Mouse (Mus musculus) adrenal gland, postnatal 25 days (tissue): ENCODE results near the gene Pink1. TPM values are rescaled to one million over a fixed set of nuclear protein-coding genes. Genes with fewer than 3 reads are reported as not detected.
A peak's percentile ranks its signal among the peaks of the same experiment; 100 is the strongest.
"Not testable (repeated sequence)": the region's sequence is repeated elsewhere in the genome, so short reads cannot be mapped to it uniquely, and the experiment has no call there.

ENCODE experiments used
- DNase-seq: peaks from one replicate; pipeline ENCODE4 v3.0.0; 2021; ENCODE audit warnings: mixed read lengths
- total RNA-seq: library from RNA; stranded (reverse); gene quantifications from 2 replicates; pipeline ENCODE4 v1.2.3, GENCODE M21; 2021

Gene Pink1
- total RNA-seq, 1 experiment from 2014 or later: 201 TPM

DNA sequence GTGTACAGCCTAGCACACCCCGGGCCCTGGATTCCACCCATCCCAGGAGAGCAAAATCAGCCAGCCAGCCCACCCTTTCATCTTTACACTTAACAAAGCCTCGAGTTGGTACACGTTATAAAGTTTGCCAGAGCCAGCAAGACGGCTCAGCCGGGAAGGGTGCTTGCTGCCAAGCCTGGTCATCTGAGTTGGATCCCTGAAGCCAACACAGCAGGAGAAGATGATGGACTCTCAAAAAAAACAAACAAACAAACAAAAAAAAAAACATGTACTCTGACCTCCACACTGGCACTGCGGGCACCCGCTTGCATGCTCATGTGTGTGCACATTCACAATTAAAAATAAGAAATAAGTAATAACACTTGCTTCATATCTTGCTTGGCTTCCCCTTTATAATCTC lies 15.9 kb upstream of the Pink1 start:
- DNase-seq: no peak

DNA sequence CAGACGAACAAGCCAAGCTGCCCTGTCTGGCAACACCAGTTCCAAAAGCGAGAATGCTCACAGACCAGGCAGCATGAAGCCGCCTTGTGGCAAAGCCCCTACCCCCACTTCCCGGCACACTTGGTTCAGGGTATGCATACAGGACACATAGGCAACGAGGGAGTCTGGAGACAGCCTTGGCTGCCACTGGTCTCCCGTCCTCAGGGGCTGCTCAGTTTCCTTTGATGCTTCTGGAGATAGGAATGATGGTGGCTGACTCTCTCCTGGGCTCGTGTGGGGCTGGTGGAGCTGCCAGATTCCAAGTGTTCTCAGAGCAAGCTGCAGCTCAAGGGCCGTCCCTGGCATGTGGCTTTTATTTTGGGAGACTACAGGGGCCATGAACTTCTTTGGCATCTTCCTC lies 15.3 kb upstream of the Pink1 start:
- no peak for DNase-seq

DNA sequence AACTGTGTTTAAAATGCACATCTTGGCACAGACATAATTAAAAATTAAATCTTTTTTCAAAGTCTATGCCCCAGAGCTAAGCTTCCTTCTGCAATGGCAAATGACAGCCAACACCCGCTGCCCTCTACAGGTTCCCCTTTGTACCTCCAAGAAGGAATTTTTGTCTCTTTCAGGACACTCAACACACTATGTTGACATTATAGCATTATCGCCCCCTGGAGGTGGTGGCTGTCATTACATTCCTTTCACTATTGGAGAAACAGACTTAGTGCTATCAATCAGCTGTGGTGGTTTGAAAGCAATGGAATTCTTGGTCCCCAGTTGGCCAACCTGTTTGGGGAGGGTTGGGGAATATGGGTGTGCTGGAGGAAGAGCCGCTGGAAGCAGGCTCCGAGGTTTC lies 13.9 kb upstream of the Pink1 start:
- peak; percentile 47 for DNase-seq

DNA sequence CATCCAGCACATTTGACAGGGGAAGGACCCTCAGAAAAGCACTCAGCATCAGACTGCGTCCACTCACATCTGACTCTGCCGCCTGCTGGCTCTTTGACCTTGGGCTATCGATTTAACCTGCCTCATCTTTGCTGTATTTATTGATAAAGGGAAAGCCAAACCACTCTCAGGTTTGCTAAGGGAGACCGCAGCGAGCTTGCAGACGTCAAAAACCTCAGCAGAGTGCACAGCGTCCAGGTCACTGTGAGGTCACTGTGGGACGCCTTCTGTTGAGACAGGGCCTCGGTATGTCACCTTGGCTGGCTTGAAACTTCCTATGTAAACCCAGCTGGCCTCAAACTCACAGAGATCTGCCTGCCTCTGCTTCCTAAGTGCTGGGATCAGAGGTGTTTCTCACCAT lies 11.2 kb upstream of the Pink1 start:
- DNase-seq: no peak

DNA sequence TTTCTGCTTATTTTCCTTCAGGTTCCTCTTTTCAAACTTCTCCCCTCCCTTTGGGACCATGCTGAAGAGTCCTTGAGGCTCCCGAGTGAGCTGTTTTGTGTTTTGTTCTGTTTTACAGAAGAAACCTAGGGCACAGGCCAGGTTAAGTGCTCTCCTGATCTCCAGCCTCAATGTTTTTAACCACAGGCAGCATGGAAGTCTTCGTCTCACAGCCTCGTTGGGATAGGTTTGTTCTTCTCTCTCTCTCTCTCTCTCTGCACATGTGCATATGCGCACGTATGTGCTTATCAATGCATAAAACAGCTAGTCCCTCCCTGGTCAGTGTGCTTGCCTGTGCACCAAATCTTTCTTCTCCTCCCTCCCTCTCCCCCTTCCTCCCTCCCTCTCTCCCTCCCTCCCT lies 10.8 kb upstream of the Pink1 start:
- no peak for DNase-seq

DNA sequence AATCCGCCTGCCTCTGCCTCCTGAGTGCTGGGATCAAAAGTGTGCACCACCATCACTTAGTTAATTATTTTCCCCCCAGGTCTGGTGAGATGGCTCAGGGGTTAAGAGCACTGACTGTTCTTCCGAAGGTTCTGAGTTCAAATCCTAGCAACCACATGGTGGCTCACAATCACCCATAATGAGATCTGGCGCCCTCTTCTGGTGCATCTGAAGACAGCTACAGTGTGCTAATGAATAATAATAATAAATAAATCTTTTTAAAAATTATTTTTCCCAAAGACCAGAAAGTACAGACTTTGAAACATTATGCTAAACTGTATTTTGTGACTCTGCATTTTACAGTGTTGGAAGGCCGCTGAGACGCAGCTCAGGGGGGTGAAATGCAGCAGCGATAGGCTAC lies 9.5 kb upstream of the Pink1 start:
- no peak for DNase-seq

DNA sequence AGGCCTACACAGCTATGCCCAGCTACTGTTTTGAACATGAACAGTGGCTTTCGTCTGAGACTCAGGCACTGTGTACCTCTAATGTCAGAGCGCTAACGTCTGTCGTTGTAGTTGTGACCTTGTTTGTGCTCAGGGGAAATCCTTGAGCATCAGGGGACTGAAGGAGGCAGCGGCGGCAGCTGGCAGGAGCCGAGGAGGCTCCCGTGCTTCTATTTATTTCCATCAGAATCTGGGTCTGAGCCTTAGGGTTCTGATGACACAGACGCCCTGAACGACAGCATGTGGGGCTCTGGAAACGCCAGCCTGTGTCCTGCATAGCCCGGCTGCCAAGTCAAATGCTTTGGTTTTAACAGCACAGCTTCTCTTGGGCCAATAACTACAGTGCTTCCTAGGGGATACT lies 8.9 kb upstream of the Pink1 start:
- DNase-seq: no peak

DNA sequence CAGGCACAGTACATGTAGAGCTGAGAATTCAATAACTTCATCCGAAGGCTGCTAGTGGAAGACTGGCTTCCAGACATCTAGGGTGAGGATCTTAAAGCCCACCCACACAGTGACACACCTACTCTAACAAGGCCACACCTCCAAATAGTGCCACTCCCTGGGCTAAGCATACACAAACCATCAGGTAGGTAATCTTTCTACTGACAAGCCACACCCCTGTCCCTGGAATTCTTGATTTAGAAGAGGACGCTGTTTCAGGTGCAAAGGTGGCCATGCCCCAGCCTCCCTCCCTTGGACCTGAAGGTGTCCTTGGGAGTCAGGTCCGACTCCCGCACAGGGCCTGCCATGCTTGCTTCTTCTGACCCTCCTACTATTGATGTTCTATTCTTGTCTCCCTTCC lies 7.0 kb upstream of the Pink1 start:
- no peak for DNase-seq

DNA sequence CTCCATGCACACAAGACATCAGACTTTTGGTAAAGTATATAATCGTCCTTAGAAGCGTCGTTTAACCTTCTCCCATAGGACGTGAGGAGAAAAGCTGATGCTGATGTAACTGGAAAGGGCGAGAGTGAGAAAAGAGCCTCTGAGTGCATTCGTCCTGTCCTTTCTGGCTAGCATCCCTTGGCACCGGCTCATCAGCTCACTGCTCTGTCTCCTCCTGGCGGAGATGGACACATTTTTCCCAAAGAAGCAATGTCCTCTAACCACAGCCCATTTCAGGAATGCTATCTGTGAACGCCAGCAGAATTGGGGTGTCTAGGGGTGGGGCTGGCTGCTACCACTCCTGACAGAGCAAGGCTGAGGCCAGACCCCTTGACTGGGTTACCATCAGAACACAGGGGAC lies 5.5 kb upstream of the Pink1 start:
- no peak for DNase-seq

DNA sequence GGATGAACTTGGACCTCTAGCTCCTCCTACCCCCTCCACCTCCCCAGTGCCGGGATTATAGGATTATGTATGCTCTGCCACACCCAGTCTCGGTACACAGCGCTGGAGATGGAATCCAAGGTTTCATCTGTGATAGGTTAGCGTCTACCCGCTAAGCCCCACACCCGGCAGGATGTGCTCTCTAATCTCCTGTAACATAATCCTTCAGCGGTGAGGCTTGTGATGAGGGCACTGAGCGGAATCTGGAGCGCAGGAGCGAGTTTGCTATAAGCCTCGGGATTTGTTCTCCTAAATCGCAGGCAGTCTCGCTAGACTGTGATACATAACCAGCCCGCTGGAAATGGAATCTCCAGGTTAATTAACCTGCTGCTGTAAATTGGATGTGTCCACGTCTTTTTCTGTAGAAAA lies 4.2 kb upstream of the Pink1 start:
- no peak for DNase-seq

DNA sequence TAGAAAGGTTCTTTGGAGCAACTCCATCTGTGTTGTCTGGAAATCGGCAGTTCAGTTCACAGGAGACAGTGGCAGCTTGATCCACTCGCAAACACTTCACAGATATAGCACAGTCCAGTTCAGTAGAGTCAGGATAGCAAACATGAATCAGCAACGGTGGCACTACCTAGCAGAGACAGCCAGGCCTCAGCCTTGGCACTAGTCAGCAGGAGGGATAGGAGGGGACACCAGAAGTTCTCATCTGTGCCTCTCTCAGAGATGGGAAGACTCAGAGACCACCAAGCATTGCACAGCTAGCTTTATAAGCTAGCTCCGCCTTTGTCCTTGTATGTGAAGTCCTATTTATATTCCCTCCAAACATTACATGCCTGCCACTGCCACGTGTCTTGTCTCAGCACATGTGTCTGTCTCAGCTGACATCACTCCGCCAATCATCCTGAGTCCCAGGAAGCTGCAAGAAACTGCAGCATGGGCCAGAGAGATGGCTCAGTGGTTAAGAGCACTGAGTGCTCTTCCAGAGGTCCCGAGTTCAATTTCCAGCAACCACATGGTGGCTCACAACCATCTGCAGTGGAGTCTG lies 1.9 kb upstream of the Pink1 start:
- DNase-seq: no peak

DNA sequence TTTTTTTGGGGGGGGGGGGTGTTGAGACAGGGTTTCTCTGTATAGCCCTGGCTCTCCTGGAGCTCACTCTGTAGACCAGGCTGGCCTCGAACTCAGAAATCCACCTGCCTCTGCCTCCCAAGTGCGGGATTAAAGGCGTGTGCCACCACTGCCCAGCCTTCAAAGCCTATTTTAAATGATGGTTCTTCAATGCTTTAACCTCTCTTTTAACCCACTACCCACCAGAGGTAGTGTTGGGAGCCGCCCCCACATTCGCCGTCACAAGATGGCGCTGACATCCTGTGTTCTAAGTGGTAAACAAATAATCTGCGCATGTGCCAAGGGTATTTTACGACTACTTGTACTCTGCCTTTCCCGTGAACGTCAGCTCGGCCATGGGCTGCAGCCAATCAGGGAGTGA lies 1.0 kb upstream of the Pink1 start:
- not testable (repeated sequence) for DNase-seq

DNA sequence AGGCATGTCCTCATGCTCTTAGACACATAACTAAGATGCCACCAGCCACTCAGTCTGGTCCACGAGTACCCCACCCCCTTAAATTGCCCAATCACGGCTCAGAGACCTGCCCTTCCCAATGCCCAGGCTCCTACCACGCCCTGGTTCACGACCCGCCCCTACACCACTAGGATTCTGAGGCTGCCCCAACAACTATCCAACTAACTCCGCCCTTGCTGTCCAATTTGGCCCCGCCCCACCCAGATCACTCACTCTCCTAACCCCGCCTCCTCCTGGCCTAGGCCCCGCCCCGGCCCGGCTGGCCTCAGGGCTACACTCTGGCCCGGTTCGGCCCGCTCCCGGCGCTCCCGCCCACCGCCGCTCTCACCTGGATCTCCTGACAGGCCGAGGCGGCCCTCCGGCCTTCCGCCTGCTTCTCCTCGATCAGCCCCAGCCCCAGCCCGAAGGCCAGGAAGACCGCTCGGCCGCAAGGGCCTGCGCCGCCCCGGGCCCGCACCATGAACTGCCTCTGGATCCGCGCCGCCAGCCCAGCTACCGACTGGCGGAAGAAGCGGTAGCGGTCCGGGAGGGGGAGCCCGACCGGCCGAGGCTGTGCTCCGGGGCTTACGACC lies 536 bp downstream of the Pink1 start:
- peak; percentile 98 for DNase-seq

DNA sequence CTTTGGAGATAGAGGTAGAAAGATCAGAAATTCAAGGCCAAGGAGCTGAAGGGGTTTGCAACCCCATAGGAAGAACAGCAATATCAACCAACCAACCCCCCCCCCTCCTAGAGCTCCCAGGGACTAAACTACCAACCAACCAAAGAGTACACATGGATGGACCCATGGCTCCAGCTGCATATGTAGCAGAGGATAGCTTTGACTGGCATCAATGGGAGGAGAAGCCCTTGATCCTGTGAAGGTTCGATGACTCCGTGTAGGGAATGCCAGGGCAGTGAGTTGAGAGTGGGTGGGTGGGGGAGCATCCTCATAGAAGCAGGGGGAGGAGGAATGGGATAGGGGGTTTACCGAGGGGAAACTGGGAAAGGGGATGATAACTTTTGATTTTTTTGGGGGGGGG lies 1.7 kb downstream of the Pink1 start:
- no peak for DNase-seq

DNA sequence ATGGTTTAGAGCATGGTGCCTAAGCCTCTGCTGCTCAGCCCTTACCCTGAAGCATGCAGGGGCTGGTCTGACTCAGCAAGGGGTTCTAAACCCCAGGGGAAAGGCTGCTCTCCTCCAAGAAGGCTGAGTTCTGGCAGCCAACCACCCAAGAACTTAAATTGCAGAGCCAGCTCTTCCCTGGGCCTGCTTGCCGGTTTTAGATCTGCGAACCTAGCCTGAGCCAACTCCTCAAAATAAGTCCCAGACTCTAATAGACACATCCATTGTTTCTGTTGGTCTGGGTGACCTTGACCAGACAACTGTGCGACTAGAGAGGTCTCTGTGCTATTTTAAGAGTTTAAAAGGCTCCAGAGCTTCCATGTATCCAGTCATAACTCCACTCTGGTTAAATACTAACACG lies 2.4 kb downstream of the Pink1 start:
- DNase-seq: no peak

DNA sequence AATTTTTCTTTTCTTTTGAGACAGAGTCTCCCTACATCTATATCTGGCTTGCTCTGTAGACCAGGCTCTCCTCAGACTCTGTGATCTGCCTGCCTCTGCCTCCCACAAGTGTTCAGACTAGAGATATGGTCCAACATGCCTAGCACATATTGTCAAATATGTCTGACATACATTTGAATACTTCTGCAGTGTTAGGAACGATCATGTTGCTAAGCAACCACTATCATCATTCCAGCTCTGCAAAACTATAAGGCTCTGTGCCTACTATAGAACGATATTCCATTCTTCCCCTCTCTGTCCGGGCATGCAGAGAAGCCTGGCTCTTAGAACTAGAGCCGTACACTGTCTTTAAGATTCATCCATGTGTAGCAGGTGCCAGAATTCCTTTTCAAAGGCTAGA lies 3.4 kb downstream of the Pink1 start:
- no peak for DNase-seq

DNA sequence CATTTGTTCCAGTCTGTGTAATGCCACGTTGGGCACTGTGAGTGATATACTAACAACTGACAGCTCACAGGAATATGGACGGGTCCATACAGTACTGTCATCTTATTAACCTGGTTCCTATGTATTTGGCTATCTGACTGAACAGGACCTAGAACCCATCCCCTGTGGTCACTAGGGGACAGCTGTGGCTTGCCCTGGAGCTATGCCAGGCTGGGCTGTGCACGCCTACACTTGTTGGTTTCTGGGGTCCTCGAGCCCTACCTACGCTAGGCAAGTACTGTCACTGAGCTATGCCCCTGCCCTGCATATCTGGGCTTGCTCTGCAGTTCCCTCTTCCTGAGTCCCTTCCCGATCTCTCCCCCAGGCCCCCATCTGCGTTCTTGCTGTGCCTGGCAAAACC lies 4.6 kb downstream of the Pink1 start:
- no peak for DNase-seq

DNA sequence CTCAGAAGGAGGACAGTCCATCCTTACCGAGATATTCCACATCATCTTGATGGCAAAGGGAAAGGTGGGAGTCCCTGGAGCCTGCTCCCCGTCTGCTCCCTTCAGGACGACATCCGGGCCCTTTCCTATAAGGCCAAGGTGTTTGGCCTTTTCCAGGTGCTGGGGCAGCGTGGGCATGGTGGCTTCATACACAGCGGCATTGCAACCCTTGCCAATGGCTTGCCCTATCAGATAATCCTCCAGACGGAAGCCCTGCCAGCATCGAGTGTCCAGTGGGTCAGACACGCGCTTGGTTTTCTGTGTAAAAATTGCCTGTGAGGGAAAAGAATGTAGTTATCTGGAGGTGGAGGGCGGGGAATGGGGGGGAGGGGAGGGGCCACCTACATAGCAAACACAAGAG lies 5.4 kb downstream of the Pink1 start:
- no peak for DNase-seq

DNA sequence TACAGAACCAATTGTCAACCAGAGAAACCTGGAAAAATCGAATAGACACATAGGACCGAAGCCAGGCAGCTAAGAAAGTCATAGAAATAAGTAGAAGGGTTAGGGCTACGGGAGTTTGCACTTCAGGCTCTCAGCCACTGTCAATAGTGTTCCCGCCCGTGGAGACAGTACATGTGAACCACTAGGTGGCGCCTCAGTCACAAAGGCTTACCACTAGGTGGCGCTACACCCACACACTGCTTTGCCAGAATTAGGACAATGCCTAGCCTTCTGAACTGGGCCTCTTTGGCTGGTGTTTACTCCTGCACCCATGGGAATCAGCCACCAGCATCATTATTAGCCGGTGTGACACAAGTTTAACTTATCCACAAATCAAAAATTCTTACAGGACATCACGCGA lies 6.6 kb downstream of the Pink1 start:
- DNase-seq: peak; percentile 80

DNA sequence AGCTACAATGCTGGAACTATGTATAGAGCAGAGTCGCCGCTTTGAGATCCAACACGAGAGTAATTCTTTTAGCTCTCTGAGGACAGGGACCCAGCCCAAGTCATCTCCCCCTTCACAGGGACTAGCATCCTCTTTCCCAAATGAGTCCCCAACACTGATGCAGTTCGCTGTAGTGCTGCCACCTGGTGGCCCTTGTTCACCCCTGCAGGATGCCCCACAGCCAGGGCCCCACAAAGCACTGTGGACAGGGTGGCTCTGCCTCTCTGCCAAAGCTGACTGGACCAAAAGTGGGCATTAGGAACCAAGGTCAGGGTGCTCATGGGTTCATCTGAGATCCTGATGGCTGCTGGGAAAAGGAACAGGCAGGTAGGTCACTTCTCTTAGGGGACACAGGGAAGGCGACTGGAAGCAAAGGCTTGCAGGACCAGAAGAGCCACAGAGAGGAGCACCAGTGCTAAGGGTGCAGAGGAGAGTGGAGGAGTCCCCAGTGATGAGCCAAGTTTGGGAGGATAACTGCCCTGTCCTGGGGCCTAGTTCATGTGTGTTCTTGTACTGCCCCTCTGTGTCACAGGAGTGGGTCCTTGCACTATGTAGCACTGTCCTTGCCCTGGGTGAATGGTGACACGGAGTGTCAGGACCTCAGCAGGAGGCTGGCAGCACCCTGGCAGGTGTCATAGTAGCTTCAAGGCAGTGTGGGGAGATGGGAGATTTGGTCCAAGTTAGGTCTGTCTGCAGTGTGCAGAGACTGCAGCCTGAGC lies 7.4 kb downstream of the Pink1 start:
- peak; percentile 61 for DNase-seq

DNA sequence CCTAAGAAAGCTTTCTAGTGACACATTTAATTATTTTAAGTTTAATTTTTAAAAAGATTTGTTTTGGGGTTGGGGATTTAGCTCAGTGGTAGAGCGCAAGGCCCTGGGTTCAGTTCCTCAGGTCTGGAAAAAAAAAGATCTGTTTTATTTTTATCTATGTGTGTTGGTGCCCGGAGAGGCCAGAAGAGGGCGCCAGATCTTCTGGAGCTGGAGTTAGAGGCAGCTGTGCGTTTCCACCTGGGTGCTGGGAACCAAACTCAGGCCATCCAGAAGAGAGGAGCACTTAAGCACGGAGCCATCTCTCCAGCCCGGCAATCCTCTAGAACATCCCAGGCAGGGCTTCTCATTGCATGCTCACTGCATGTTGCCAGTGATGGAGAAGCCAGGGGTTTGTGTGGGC lies 9.7 kb downstream of the Pink1 start:
- no peak for DNase-seq

DNA sequence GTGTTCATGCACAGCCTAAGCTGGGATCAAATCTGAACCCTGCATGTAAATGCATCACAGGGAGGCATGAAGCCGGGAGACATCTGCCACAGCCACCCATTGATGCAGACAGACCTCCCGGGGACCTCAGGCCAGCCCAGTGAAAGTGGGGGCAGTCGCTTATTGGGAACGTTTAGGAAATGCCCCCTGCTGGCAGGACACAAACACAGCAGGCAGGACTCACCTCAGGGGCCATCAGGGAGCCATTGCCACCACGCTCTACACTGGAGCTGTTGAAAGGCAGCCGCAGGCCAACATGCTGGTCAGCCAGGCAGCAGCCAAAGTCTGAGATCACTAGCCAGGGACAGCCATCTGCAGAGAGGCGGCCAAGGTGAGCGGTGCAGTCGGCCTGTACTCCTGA lies 10.3 kb downstream of the Pink1 start:
- no peak for DNase-seq

DNA sequence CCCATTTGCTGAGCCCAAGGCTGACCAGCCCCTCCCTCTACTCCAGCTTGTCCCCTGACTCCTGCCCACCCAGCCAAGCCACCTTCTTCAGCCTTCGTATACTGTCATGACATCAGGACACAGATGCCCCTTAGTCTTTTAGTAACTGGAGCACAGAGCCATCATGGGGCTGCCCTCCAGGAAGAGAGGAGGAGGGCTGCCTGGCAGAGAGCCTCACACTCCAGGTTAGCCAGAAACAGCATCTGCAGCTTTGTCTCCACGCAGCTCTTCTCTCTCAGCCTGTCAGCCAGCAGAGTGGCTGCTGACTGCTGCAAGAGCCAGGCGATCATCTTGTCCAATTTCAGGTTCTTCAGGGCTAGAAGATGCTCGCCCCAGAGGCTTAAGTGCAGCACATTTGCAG lies 12.3 kb downstream of the Pink1 start:
- DNase-seq: no peak

DNA sequence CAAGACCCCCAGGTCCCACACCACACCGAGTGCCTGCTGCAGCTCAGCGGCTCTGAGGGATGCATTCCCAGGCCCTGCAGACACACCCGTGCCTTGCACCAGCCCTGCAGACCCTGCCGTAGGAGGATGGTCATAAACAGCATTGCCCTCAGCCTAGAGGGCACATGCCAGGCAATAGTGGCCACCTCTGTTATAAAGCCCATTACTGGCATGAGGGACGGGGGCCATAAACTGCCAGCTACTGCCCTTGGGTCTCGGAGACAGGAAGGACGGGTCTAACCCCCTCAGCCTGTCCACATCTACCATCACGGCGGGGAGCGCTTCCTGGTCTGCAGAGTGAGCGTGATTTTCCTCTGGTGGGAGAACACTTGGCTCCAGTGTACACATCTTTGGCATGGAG lies 13.1 kb downstream of the Pink1 start:
- DNase-seq: no peak
